Mouse (Mus musculus): ENCODE results near the gene Gm21974. TPM values are rescaled to one million over a fixed set of nuclear protein-coding genes. Genes with fewer than 3 reads are reported as not detected.

Gene Gm21974
- total and polyA plus RNA-seq, 2 experiments from 2014 or later: 0.16 TPM; not detected in 1

GRCm38 (mm10) chr7:127885951-127886350 is 9.3 kb downstream of the Gm21974 start:
- no peaks in the 10 kb centered on the region for H3K4me1 ChIP-seq (ENCODE audit: insufficient read depth, low read length)
- H3K4me3 ChIP-seq (ENCODE audit: low read depth, low read length): no peak overlapping the region
- ATAC-seq (ENCODE audit: low FRiP score) (no peak), DNase-seq (ENCODE audit: low spot score) (no peak)
- no peak overlapping the region for H3K9ac ChIP-seq (replicated peaks; ENCODE audit: low read length, poor library complexity, severe bottlenecking)
- TF ChIP-seq CTCF (IDR thresholded peaks at IDR 0.05): no peak
- no peak overlapping the region for H3K4me2 ChIP-seq (ENCODE audit: low read depth, low read length, poor library complexity, severe bottlenecking)
- no peaks in the 10 kb centered on the region for H3K9me3 ChIP-seq (ENCODE audit: low read length)
- peaks cover 92% of the 10 kb centered on the region for H3K36me3 ChIP-seq (ENCODE audit: insufficient read depth, low read length)
- 73% methylated on average over 6 of the region's 6 CpGs for WGBS
- H3K27ac ChIP-seq (ENCODE audit: low read depth, low read length): no peak overlapping the region
- H3K27me3 ChIP-seq (ENCODE audit: insufficient read depth, low read length): no peaks in the 10 kb centered on the region

GRCm38 (mm10) chr7:127880431-127880830 is 14.8 kb downstream of the Gm21974 start:
- Histone ChIP-seq H3K4me1 (ENCODE audit: insufficient read depth, low read length) (no peaks in the 10 kb centered on the region), H3K36me3 (ENCODE audit: insufficient read depth, low read length) (peaks cover 67% of the 10 kb centered on the region), H3K4me3 (ENCODE audit: low read depth, low read length) (no peak overlapping the region), H3K27me3 (ENCODE audit: insufficient read depth, low read length) (no peaks in the 10 kb centered on the region), H3K9me3 (ENCODE audit: low read length) (no peaks in the 10 kb centered on the region), H3K9ac (replicated peaks; ENCODE audit: low read length, poor library complexity, severe bottlenecking) (no peak overlapping the region), H3K4me2 (ENCODE audit: low read depth, low read length, poor library complexity, severe bottlenecking) (no peak overlapping the region), H3K27ac (ENCODE audit: low read depth, low read length) (no peak overlapping the region)
- no peak for DNase-seq (ENCODE audit: low spot score)
- WGBS: 93% methylated on average over 12 of the region's 12 CpGs
- no peak for TF ChIP-seq CTCF (IDR thresholded peaks at IDR 0.05)
- ATAC-seq (ENCODE audit: low FRiP score): no peak

GRCm38 (mm10) chr7:127879301-127879700 is 16.0 kb downstream of the Gm21974 start:
- ATAC-seq (ENCODE audit: low FRiP score): no peak
- no peaks in the 10 kb centered on the region for H3K9me3 ChIP-seq (ENCODE audit: low read length)
- no peaks in the 10 kb centered on the region for H3K27me3 ChIP-seq (ENCODE audit: insufficient read depth, low read length)
- H3K9ac ChIP-seq (replicated peaks; ENCODE audit: low read length, poor library complexity, severe bottlenecking): no peak overlapping the region
- WGBS: 97% methylated on average over 9 of the region's 9 CpGs
- no peak overlapping the region for H3K4me2 ChIP-seq (ENCODE audit: low read depth, low read length, poor library complexity, severe bottlenecking)
- no peak overlapping the region for H3K27ac ChIP-seq (ENCODE audit: low read depth, low read length)
- H3K4me3 ChIP-seq (ENCODE audit: low read depth, low read length): no peak overlapping the region
- no peak for TF ChIP-seq CTCF (IDR thresholded peaks at IDR 0.05)
- no peak for DNase-seq (ENCODE audit: low spot score)
- H3K36me3 ChIP-seq (ENCODE audit: insufficient read depth, low read length): peaks cover 59% of the 10 kb centered on the region
- H3K4me1 ChIP-seq (ENCODE audit: insufficient read depth, low read length): no peaks in the 10 kb centered on the region

- H3K27ac ChIP-seq (ENCODE audit: low read depth, low read length): peak within 1 kb of the TSS; percentile 98
- H3K4me3 ChIP-seq (ENCODE audit: low read depth, low read length): peak within 1 kb of the TSS; percentile 92
- no peaks in the 10 kb centered on the region for H3K27me3 ChIP-seq (ENCODE audit: insufficient read depth, low read length)
- peaks cover 34% of the 10 kb centered on the region for H3K36me3 ChIP-seq (ENCODE audit: insufficient read depth, low read length)
- WGBS: under 1% methylated on average over 57 of the region's 60 CpGs
- peak; percentile 2; the same call in 1 of the 2 replicates for TF ChIP-seq CTCF (IDR thresholded peaks at IDR 0.05)
- DNase-seq (ENCODE audit: low spot score): peak; percentile 98
- no peaks in the 10 kb centered on the region for H3K9me3 ChIP-seq (ENCODE audit: low read length)
- ATAC-seq (ENCODE audit: low FRiP score): peak; percentile 64
- H3K9ac ChIP-seq (replicated peaks; ENCODE audit: low read length, poor library complexity, severe bottlenecking): peak within 1 kb of the TSS; percentile 95
- H3K4me1 ChIP-seq (ENCODE audit: insufficient read depth, low read length): 0 out of 2 replicates have a peak, but pooled peaks cover 9% of the 10 kb centered on the region
- H3K4me2 ChIP-seq (ENCODE audit: low read depth, low read length, poor library complexity, severe bottlenecking): peak within 1 kb of the TSS; percentile 74
These were observed 18.5 kb downstream of the Gm21974 start, which contains the start of gene Zfp668 for GRCm38 (mm10) chr7:127876467-127877348. Gene Zfp668, minus strand, starts transcription at chr7:127876828.

GRCm38 (mm10) chr7:127876041-127876466 is 19.2 kb downstream of the Gm21974 start, which contains the start of gene Zfp646:
Gene Zfp646, plus strand, starts transcription at chr7:127876221.
- Histone ChIP-seq H3K27ac (ENCODE audit: low read depth, low read length) (peak within 1 kb of the TSS; percentile 98), H3K4me1 (ENCODE audit: insufficient read depth, low read length) (0 out of 2 replicates have a peak, but pooled peaks cover 9% of the 10 kb centered on the region), H3K27me3 (ENCODE audit: insufficient read depth, low read length) (no peaks in the 10 kb centered on the region), H3K4me3 (ENCODE audit: low read depth, low read length) (peak within 1 kb of the TSS; percentile 92), H3K36me3 (ENCODE audit: insufficient read depth, low read length) (peaks cover 28% of the 10 kb centered on the region), H3K9ac (replicated peaks; ENCODE audit: low read length, poor library complexity, severe bottlenecking) (peak within 1 kb of the TSS; percentile 95), H3K4me2 (ENCODE audit: low read depth, low read length, poor library complexity, severe bottlenecking) (peak within 1 kb of the TSS; percentile 74), H3K9me3 (ENCODE audit: low read length) (no peaks in the 10 kb centered on the region)
- TF ChIP-seq CTCF (IDR thresholded peaks at IDR 0.05): no peak
- peak; percentile 91 for ATAC-seq (ENCODE audit: low FRiP score)
- under 1% methylated on average over 40 of the region's 41 CpGs for WGBS
- DNase-seq (ENCODE audit: low spot score): peak; percentile 88

GRCm38 (mm10) chr7:127875627-127876001 is 19.6 kb downstream of the Gm21974 start:
- WGBS: under 1% methylated on average over 27 of the region's 43 CpGs
- 0 out of 2 replicates have a peak, but pooled peaks cover 9% of the 10 kb centered on the region for H3K4me1 ChIP-seq (ENCODE audit: insufficient read depth, low read length)
- DNase-seq (ENCODE audit: low spot score) (peak; percentile 98), ATAC-seq (ENCODE audit: low FRiP score) (peak; percentile 96)
- H3K27ac ChIP-seq (ENCODE audit: low read depth, low read length): peak overlapping the region; percentile 98
- H3K4me3 ChIP-seq (ENCODE audit: low read depth, low read length): peak overlapping the region; percentile 92
- H3K36me3 ChIP-seq (ENCODE audit: insufficient read depth, low read length): peaks cover 25% of the 10 kb centered on the region
- peak overlapping the region; percentile 74 for H3K4me2 ChIP-seq (ENCODE audit: low read depth, low read length, poor library complexity, severe bottlenecking)
- H3K9ac ChIP-seq (replicated peaks; ENCODE audit: low read length, poor library complexity, severe bottlenecking): peak overlapping the region; percentile 95
- TF ChIP-seq CTCF (IDR thresholded peaks at IDR 0.05): no peak
- no peaks in the 10 kb centered on the region for H3K9me3 ChIP-seq (ENCODE audit: low read length)
- no peaks in the 10 kb centered on the region for H3K27me3 ChIP-seq (ENCODE audit: insufficient read depth, low read length)
